In genomic region chr3:96683496-96683895, GRCm38 (mm10) we compare ENCODE assay signal across 19 mouse cellular contexts. TPM values are rescaled to one million over a fixed set of nuclear protein-coding genes. Genes with fewer than 3 reads are reported as not detected.
A peak's percentile ranks its signal among the peaks of the same experiment; 100 is the strongest.
DNase-seq lines count a peak whose midpoint lies in the region; TF ChIP-seq lines count a peak whose summit lies in the region.
"Had no signal": no experiment of that assay in that cellular context is flagged by ENCODE, and none has a peak within 500 bp of the region (broad histone marks: within the 10 kb centered on the region; RNA-seq: fewer than 3 reads in every experiment).

No protein-coding gene starts in this region.

- intact Hi-C loops in heart, postnatal 25 days (cut with DNase I), result no loop called here

- in situ Hi-C loops in CH12.LX (cut with MboI; ENCODE audit: low pct_ligation_motif_present, low pct_unique_long_range_greater_than_20kb, low sequenced_read_pairs), result no loop called here

- H3K27me3 ChIP-seq in CH12.LX (replicated peaks), result no peaks in the 10 kb centered on the region
- peaks cover 31% of the 10 kb centered on the region for H3K27me3 ChIP-seq in E14TG2a.4 (ENCODE audit: insufficient read depth, low read length)

- H3K9me3 ChIP-seq in CH12.LX (replicated peaks; ENCODE audit: low read length) (no peaks in the 10 kb centered on the region), E14TG2a.4 (ENCODE audit: low read length) (no peaks in the 10 kb centered on the region)
- H3K9me3 ChIP-seq: embryonic facial prominence, embryonic 13.5 days; embryonic facial prominence, embryonic 15.5 days; forebrain, embryonic 10.5 days; forebrain, embryonic 12.5 days had no signal

- peak overlapping the region; percentile 39 for H3K9ac ChIP-seq in CH12.LX (ENCODE audit: insufficient read depth, low read depth)
- H3K9ac ChIP-seq: embryonic facial prominence, embryonic 15.5 days; forebrain, embryonic 12.5 days had no signal

- peaks cover 43 to 73% of the 10 kb centered on the region in 2 experiments for H3K4me1 ChIP-seq in CH12.LX (ENCODE audit: control insufficient read depth in 1 of 2, insufficient read depth in 2 of 2)
- peaks cover 71% of the 10 kb centered on the region for H3K4me1 ChIP-seq in E14TG2a.4 (replicated peaks; ENCODE audit: low read depth, low read length)

- TF ChIP-seq RAD21 in CH12.LX (IDR thresholded peaks at IDR 0.05; ENCODE audit: low read depth, low read length), result no peak

- peak overlapping the region; percentile 76 for H3K4me2 ChIP-seq in CH12.LX (ENCODE audit: insufficient read depth, low read depth, poor library complexity, severe bottlenecking)
- H3K4me2 ChIP-seq: embryonic facial prominence, embryonic 13.5 days; embryonic facial prominence, embryonic 15.5 days; forebrain, embryonic 12.5 days had no signal

- TF ChIP-seq CTCF in CH12.LX (conservative IDR thresholded peaks at IDR 0.05 in 1 of 2, IDR thresholded peaks at IDR 0.05 in 1 of 2; ENCODE audit: low read depth in 2 of 2, low read length in 2 of 2), result 0 out of 4 replicates have a peak, but pooled peaks of 1 of the 2 experiments have one; percentile 6
- no peak for TF ChIP-seq CTCF in E14TG2a.4 (conservative IDR thresholded peaks at IDR 0.05; ENCODE audit: low read length)

- no peaks in the 10 kb centered on the region for H3K79me2 ChIP-seq in CH12.LX (replicated peaks; ENCODE audit: control insufficient read depth, extremely low read depth, insufficient read depth, poor library complexity, severe bottlenecking)

- DNase-seq in heart, adult 11 months, result peak; percentile 81
- no peak for DNase-seq in heart, postnatal 25 days (ENCODE audit: low spot score)
- peak; percentile 55 for DNase-seq in CH12.LX (ENCODE audit: extremely low read depth)
- no peak for DNase-seq in layer of hippocampus, postnatal 14 days (ENCODE audit: low spot score in 2 of 2)
- DNase-seq in T-cell, adult 2 months (ENCODE audit: low spot score), result no peak
- DNase-seq: cerebellum, adult 11 months; cerebellum, adult 18-20 months; cerebellum, adult 8-10 months; cerebellum, adult 9-11 months; cerebellum, postnatal 14 days; cerebellum, postnatal 36 days; embryo, embryonic 11 days had no signal

- dilution Hi-C loops in CH12.LX (cut with MboI; ENCODE audit: extremely low pct_ligation_motif_present, extremely low pct_unique_long_range_greater_than_20kb, low sequenced_read_pairs), result no loop called here

- no peak overlapping the region for H3K4me3 ChIP-seq in CH12.LX (replicated peaks in 1 of 3; ENCODE audit: low read depth in 2 of 3, low read length in 2 of 3, poor library complexity in 1 of 3)
- 0 out of 2 replicates have a peak overlapping the region, but pooled peaks have one; percentile 7 for H3K4me3 ChIP-seq in E14TG2a.4 (replicated peaks; ENCODE audit: low read length)
- H3K4me3 ChIP-seq: embryonic facial prominence, embryonic 13.5 days; embryonic facial prominence, embryonic 15.5 days; erythroblast, embryonic 14.5 days; forebrain, embryonic 10.5 days; forebrain, embryonic 12.5 days had no signal

- peaks cover 3 to 5% of the 10 kb centered on the region in 2 experiments for H3K36me3 ChIP-seq in CH12.LX (replicated peaks in 1 of 2; ENCODE audit: control insufficient read depth in 1 of 2, insufficient read depth in 1 of 2, low read length in 1 of 2)
- 0 out of 2 replicates have a peak, but pooled peaks cover 4% of the 10 kb centered on the region for H3K36me3 ChIP-seq in E14TG2a.4 (ENCODE audit: insufficient read depth, low read length)
- H3K36me3 ChIP-seq: embryonic facial prominence, embryonic 13.5 days; embryonic facial prominence, embryonic 15.5 days; forebrain, embryonic 10.5 days; forebrain, embryonic 12.5 days had no signal

- TF ChIP-seq POLR2A in CH12.LX (IDR thresholded peaks at IDR 0.05; ENCODE audit: low read depth, low read length), result no peak

- TF ChIP-seq EP300 in CH12.LX (IDR thresholded peaks at IDR 0.05; ENCODE audit: low read length), result peak; percentile 81

- peak overlapping the region; percentile 91 for H3K27ac ChIP-seq in CH12.LX (ENCODE audit: insufficient read depth, low read depth)
- H3K27ac ChIP-seq: embryonic facial prominence, embryonic 13.5 days; embryonic facial prominence, embryonic 15.5 days; forebrain, embryonic 10.5 days; forebrain, embryonic 12.5 days had no signal

TF ChIP-seq in CH12.LX, 34 proteins besides CTCF, POLR2A, EP300 and RAD21 (continues in another document):
- no peak for TF ChIP-seq JUND (conservative IDR thresholded peaks at IDR 0.05; ENCODE audit: low read depth, low read length)
- TF ChIP-seq SIN3A (IDR thresholded peaks at IDR 0.05; ENCODE audit: low read length), result peak; percentile 58; the same call in 1 of the 2 replicates
- no peak for TF ChIP-seq SMC3 (IDR thresholded peaks at IDR 0.05; ENCODE audit: low read depth, low read length)
- TF ChIP-seq BHLHE40 (IDR thresholded peaks at IDR 0.05; ENCODE audit: low read depth, low read length), result 0 out of 2 replicates have a peak, but pooled peaks have one; percentile 26
- TF ChIP-seq CHD1 (IDR thresholded peaks at IDR 0.05; ENCODE audit: low read depth, low read length), result no peak
- no peak for TF ChIP-seq GABPA (IDR thresholded peaks at IDR 0.05; ENCODE audit: insufficient replicate concordance, low read depth, low read length)
- TF ChIP-seq KAT2A (IDR thresholded peaks at IDR 0.05; ENCODE audit: insufficient replicate concordance, low read length), result no peak
- no peak for TF ChIP-seq TBP (conservative IDR thresholded peaks at IDR 0.05; ENCODE audit: low read depth, low read length)
- peak; percentile 59; the same call in 1 of the 2 replicates for TF ChIP-seq MAZ (IDR thresholded peaks at IDR 0.05; ENCODE audit: low read depth, low read length)
- no peak for TF ChIP-seq MAX (IDR thresholded peaks at IDR 0.05; ENCODE audit: low read length)
- no peak for TF ChIP-seq ZC3H11A (IDR thresholded peaks at IDR 0.05; ENCODE audit: low read depth, low read length)
- TF ChIP-seq ELF1 (IDR thresholded peaks at IDR 0.05; ENCODE audit: low read depth, low read length), result no peak
- no peak for TF ChIP-seq PAX5 (IDR thresholded peaks at IDR 0.05; ENCODE audit: low read length)
- TF ChIP-seq MYC (IDR thresholded peaks at IDR 0.05; ENCODE audit: low read depth, low read length), result no peak
- TF ChIP-seq HCFC1 (IDR thresholded peaks at IDR 0.05; ENCODE audit: low read depth, low read length), result 0 out of 2 replicates have a peak, but pooled peaks have one; percentile 18
- no peak for TF ChIP-seq UBTF (IDR thresholded peaks at IDR 0.05; ENCODE audit: low read depth, low read length)
- no peak; the same call in 1 of the 2 replicates for TF ChIP-seq RCOR1 (conservative IDR thresholded peaks at IDR 0.05; ENCODE audit: low read depth, low read length)
- TF ChIP-seq POLR2AphosphoS2 (IDR thresholded peaks at IDR 0.05; ENCODE audit: low read depth, low read length), result no peak
- TF ChIP-seq E2F4 (IDR thresholded peaks at IDR 0.05; ENCODE audit: insufficient replicate concordance, low read depth, low read length), result no peak
- TF ChIP-seq NELFE (IDR thresholded peaks at IDR 0.05; ENCODE audit: low read depth, low read length), result no peak
- TF ChIP-seq ZNF384 (IDR thresholded peaks at IDR 0.05; ENCODE audit: low read depth, low read length), result no peak
- peak; percentile 78 for TF ChIP-seq IRF4 (IDR thresholded peaks at IDR 0.05; ENCODE audit: low read depth, low read length)
- TF ChIP-seq CHD2 (IDR thresholded peaks at IDR 0.05; ENCODE audit: low read length), result peak; percentile 74
- no peak for TF ChIP-seq USF2 (conservative IDR thresholded peaks at IDR 0.05; ENCODE audit: low read depth, low read length)
- no peak for TF ChIP-seq MXI1 (IDR thresholded peaks at IDR 0.05; ENCODE audit: low read depth, low read length)
- TF ChIP-seq ZKSCAN1 (IDR thresholded peaks at IDR 0.05; ENCODE audit: borderline replicate concordance, low read depth, low read length), result no peak
- 0 out of 2 replicates have a peak, but pooled peaks have one; percentile 32 for TF ChIP-seq MAFK (IDR thresholded peaks at IDR 0.05; ENCODE audit: insufficient replicate concordance, low read length)
- TF ChIP-seq USF1 (IDR thresholded peaks at IDR 0.05; ENCODE audit: low read depth, low read length), result no peak
- TF ChIP-seq ETS1 (conservative IDR thresholded peaks at IDR 0.05; ENCODE audit: low read depth, low read length), result peak; percentile 45; the same call in 1 of the 2 replicates
- TF ChIP-seq JUN (IDR thresholded peaks at IDR 0.05; ENCODE audit: insufficient read depth, low read depth, low read length), result no peak
- 0 out of 2 replicates have a peak, but pooled peaks have one; percentile 6 for TF ChIP-seq NRF1 (IDR thresholded peaks at IDR 0.05; ENCODE audit: low read depth, low read length)
- TF ChIP-seq MEF2A (IDR thresholded peaks at IDR 0.05; ENCODE audit: borderline replicate concordance, low read depth, low read length), result peak; percentile 80

RNA-seq across cellular contexts. Expression of gene Pias3, which starts 12.7 kb away (rescaled TPM):
- total RNA-seq in heart, postnatal 25 days (2021), result 10 to 100 TPM; 14.0 to 17.5 TPM
- total RNA-seq in CH12.LX (2012; rRNA removed) (10.2 and 13.1 TPM in 2 replicates), CH12.LX (2014; rRNA removed) (5.9 and 6.3 TPM in 2 replicates)
- polyA plus RNA-seq in CH12.LX (2012; ENCODE audit: insufficient read length, low read depth), result 20.2 and 21.4 TPM in 2 replicates
- total RNA-seq in layer of hippocampus, postnatal 14 days (2021), result 10 to 100 TPM; 28.1 to 30.0 TPM

RNA-seq across cellular contexts. Expression of gene Ankrd35, which starts 13.6 kb away (rescaled TPM):
- total RNA-seq in heart, postnatal 25 days (2021), result under 1 TPM; 0.60 to 0.95 TPM
- 6.5 and 11.2 TPM in 2 replicates for total RNA-seq in CH12.LX (2012; rRNA removed)
- total RNA-seq in CH12.LX (2014; rRNA removed), result 0.51 and 0.78 TPM in 2 replicates
- polyA plus RNA-seq in CH12.LX (2012; ENCODE audit: insufficient read length, low read depth), result 1.9 and 2.5 TPM in 2 replicates
- total RNA-seq in layer of hippocampus, postnatal 14 days (2021), result 1 to 10 TPM; 6.4 to 6.5 TPM
- total RNA-seq: common myeloid progenitor, adult 5-6 weeks had no signal
- polyA plus RNA-seq: erythroblast, embryonic 14.5 days had no signal

RNA-seq across cellular contexts. Expression of gene Nudt17, which starts 24.9 kb away (rescaled TPM):
- total RNA-seq in heart, postnatal 25 days (2021), result 1 to 10 TPM; 2.3 to 3.2 TPM
- total RNA-seq in CH12.LX (2012; rRNA removed) (0.84 and 1.0 TPM in 2 replicates), CH12.LX (2014; rRNA removed) (0.21 and 0.39 TPM in 2 replicates)
- 1.1 and 1.9 TPM in 2 replicates for polyA plus RNA-seq in CH12.LX (2012; ENCODE audit: insufficient read length, low read depth)
- 10 to 100 TPM; 12.1 to 14.6 TPM for total RNA-seq in layer of hippocampus, postnatal 14 days (2021)
- total RNA-seq: common myeloid progenitor, adult 5-6 weeks had no signal

RNA-seq across cellular contexts. Expression of gene Itga10, which starts 38.1 kb away (rescaled TPM):
- 1 to 10 TPM in 1 of 2 experiments, under 1 TPM in 1; 0.84 to 1.0 TPM for total RNA-seq in heart, postnatal 25 days (2021)
- 0.80 and 1.2 TPM in 2 replicates for total RNA-seq in CH12.LX (2012; rRNA removed)
- 0.36 and 0.46 TPM in 2 replicates for total RNA-seq in CH12.LX (2014; rRNA removed)
- 1.0 and 1.2 TPM in 2 replicates for polyA plus RNA-seq in CH12.LX (2012; ENCODE audit: insufficient read length, low read depth)
- 1 to 10 TPM; 1.1 to 2.5 TPM for total RNA-seq in layer of hippocampus, postnatal 14 days (2021)
- polyA plus RNA-seq: erythroblast, embryonic 14.5 days had no signal

RNA-seq across cellular contexts. Expression of gene Polr3c, which starts 43.9 kb away (rescaled TPM):
- total RNA-seq in heart, postnatal 25 days (2021), result 10 to 100 TPM; 23.1 to 25.2 TPM
- total RNA-seq in CH12.LX (2012; rRNA removed), result 31.6 and 34.5 TPM in 2 replicates
- 14.6 and 18.1 TPM in 2 replicates for total RNA-seq in CH12.LX (2014; rRNA removed)
- polyA plus RNA-seq in CH12.LX (2012; ENCODE audit: insufficient read length, low read depth), result 78.3 and 79.5 TPM in 2 replicates
- 10 to 100 TPM; 25.5 to 26.3 TPM for total RNA-seq in layer of hippocampus, postnatal 14 days (2021)

Comparison
In these comparisons a context has a peak if more than half of its experiments do, and no peak if none do; other contexts are left out.
1. DNase-seq: peak in heart, adult 11 months (single experiment) and CH12.LX (single experiment); none in heart, postnatal 25 days (single experiment), layer of hippocampus, postnatal 14 days (0 of 2) and T-cell, adult 2 months (single experiment).